Mouse (Mus musculus) G1E (cell line): Measurements from ENCODE around the gene Ppp1r17. TPM values are rescaled to one million over a fixed set of nuclear protein-coding genes. Genes with fewer than 3 reads are reported as not detected.

ENCODE experiments used
- ATAC-seq: 2 replicates; pipeline ENCODE4 v1.8.0; 2016; ENCODE audit warnings: mild to moderate bottlenecking; ENCODE audit not compliant: insufficient number of reproducible peaks, poor library complexity, low FRiP score, severe bottlenecking; ENCODE audit errors: extremely low read depth
- DNase-seq: peaks from one replicate; pipeline ENCODE4 v3.0.0; 2012; ENCODE audit warnings: low spot score
- H3K27me3 ChIP-seq: 2 replicates; pipeline ENCODE4 v1.6.1; 2012; ENCODE audit warnings: mild to moderate bottlenecking, low read length, inconsistent platforms; ENCODE audit not compliant: insufficient read depth
- H3K36me3 ChIP-seq: replicated peaks from 2 replicates; pipeline ENCODE3; 2012; ENCODE audit warnings: mild to moderate bottlenecking, inconsistent platforms
- H3K4me1 ChIP-seq: 2 replicates; pipeline ENCODE4 v1.6.1; 2012; ENCODE audit warnings: low read depth, low read length, inconsistent platforms, mixed read lengths; ENCODE audit not compliant: insufficient read depth
- H3K4me3 ChIP-seq: 2 replicates; pipeline ENCODE4 v1.5.1; 2012; ENCODE audit warnings: low read depth, mild to moderate bottlenecking, inconsistent platforms, low read length, moderate library complexity, mixed read lengths
- H3K9me3 ChIP-seq: replicated peaks from 2 replicates; pipeline ENCODE4 v1.6.1; 2012; ENCODE audit warnings: inconsistent platforms
- CTCF ChIP-seq: IDR thresholded peaks from 2 replicates; pipeline ENCODE4 v1.5.1; 2012; ENCODE audit warnings: low read depth, low read length, inconsistent platforms, mixed read lengths
- GATA1 ChIP-seq: IDR thresholded peaks from 2 replicates; pipeline ENCODE4 v1.6.1; 2012; ENCODE audit warnings: borderline replicate concordance, low read length, inconsistent platforms, mixed read lengths
- GATA2 ChIP-seq: IDR thresholded peaks from 2 replicates; pipeline ENCODE4 v1.6.1; 2012; ENCODE audit warnings: low read depth, low read length, inconsistent platforms, borderline replicate concordance
- POLR2AphosphoS5 ChIP-seq: IDR thresholded peaks from 2 replicates; pipeline ENCODE4 v1.6.1; 2012; ENCODE audit warnings: low read depth, low read length, inconsistent platforms; ENCODE audit not compliant: insufficient replicate concordance
- TAL1 ChIP-seq: conservative IDR thresholded peaks from 2 replicates; pipeline ENCODE4 v1.6.1; 2012; ENCODE audit warnings: low read depth, low read length, inconsistent platforms, mixed read lengths
- polyA plus RNA-seq: library from polyadenylated mRNA; stranded (reverse); fragments of >175 nt; gene quantifications from 2 replicates; pipeline ENCODE4 v1.2.3, GENCODE M21; 2012
- total RNA-seq, 2 experiments: library from RNA; stranded (forward) in 1 of 2; stranded (reverse) in 1 of 2; fragments of 200-1000 nt in 1 of 2; fragments of >200 nt in 1 of 2; fragmentation: Nextera tagmentation in 1 of 2; gene quantifications; 2 replicates each; pipeline ENCODE4 v1.2.3; 2014 to 2017

Ppp1r17 gene
- total RNA-seq (2014; fragmentation: Nextera tagmentation), result not detected in 2 replicates
- not detected in 2 replicates for total RNA-seq (2017)
- polyA plus RNA-seq, result not detected in 2 replicates

DNA sequence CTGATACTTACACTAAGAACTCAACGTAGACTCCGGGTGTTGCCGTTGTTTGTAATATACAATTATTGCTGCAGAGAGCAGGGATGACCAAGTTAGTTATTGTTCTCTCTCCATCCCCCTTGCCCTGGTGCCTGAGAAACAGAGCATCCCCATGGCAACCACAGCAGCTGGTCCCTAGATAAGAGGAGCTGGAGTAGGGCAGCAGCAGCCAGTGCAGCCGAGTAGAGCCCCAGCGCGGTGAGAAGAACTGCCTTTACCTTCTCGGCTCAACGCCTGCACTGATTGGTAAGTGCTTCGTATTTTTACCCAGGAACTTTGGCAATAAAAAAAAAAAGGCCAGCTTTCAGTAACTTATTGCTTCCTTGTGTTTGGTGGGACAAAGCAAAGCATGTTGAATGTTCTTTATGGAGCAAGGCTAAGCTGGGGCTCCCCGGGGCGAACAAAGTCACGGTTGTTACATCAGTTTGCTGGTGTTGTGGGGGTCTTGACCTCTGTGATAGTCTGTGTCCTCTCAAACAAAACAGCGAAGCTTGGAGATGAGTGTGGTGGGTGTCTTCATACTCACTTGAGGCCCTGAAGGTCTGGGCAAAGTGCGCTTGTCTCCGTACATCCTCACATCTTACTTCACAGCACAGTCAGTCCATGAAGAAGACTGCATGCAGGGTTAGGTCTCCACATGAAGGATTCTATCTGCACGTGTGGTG lies at the start of gene Ppp1r17:
Gene Ppp1r17 (plus strand): TSS at position 207 of the 704 bp plus-strand sequence.
- Histone ChIP-seq H3K4me1 (no peaks in the 10 kb centered on the region), H3K9me3 (no peaks in the 10 kb centered on the region), H3K4me3 (no peak within 1 kb of the TSS), H3K36me3 (no peaks in the 10 kb centered on the region), H3K27me3 (no peaks in the 10 kb centered on the region)
- DNase-seq (no peak), ATAC-seq (no peak)
- TF ChIP-seq GATA2 (no peak), GATA1 (no peak), POLR2AphosphoS5 (no peak), CTCF (no peak), TAL1 (no peak)

DNA sequence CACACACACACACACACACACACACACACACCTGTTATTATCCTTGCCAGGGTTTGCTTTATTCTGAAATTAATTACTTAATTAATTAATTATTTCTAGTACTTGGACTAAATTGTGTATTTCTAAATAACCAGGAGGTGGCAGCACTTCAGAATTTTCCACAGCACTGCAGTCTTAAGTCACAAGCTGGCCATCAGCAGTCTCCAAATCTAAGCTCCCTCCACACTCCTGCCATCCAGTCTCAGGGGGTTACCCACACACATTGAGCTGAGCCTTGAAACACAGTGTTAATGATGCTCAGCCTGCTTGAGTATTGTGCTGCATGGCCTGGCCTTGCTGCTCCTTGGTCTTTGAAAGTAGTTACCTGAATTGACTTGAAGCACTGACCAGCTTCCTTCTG lies 44.3 kb upstream of the Ppp1r17 start:
- no peak for TF ChIP-seq POLR2AphosphoS5
- no peak for TF ChIP-seq GATA1
- no peak for TF ChIP-seq CTCF
- no peak for TF ChIP-seq GATA2
- no peak for TF ChIP-seq TAL1
- Histone ChIP-seq H3K9me3 (no peaks in the 10 kb centered on the region), H3K4me1 (no peaks in the 10 kb centered on the region), H3K36me3 (no peaks in the 10 kb centered on the region), H3K27me3 (no peaks in the 10 kb centered on the region), H3K4me3 (no peak overlapping the region)
- ATAC-seq (no peak), DNase-seq (no peak)

DNA sequence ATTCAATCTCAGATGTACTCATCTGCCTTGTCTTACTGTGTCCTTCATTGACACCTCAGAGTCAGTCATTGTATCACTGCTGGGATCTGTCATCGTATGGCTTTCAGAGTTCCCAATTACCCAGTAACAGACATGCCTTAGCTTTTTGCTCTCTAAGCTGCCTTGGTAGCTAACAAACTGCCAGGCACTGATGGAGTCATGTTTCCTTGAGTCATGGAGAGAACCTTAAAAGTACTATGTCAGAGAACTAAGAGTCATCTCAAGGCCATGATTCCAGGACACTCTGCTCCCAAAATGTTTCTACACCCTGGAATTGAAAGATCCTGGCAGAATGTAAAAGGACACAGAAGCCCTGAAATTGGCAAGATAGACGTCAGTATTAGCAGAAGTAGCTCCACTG lies 37.5 kb upstream of the Ppp1r17 start:
- TF ChIP-seq TAL1 (no peak), GATA2 (no peak), POLR2AphosphoS5 (no peak), CTCF (no peak), GATA1 (no peak)
- Histone ChIP-seq H3K36me3 (no peaks in the 10 kb centered on the region), H3K27me3 (no peaks in the 10 kb centered on the region), H3K4me3 (no peak overlapping the region), H3K4me1 (no peaks in the 10 kb centered on the region), H3K9me3 (no peaks in the 10 kb centered on the region)
- ATAC-seq (no peak), DNase-seq (no peak)

DNA sequence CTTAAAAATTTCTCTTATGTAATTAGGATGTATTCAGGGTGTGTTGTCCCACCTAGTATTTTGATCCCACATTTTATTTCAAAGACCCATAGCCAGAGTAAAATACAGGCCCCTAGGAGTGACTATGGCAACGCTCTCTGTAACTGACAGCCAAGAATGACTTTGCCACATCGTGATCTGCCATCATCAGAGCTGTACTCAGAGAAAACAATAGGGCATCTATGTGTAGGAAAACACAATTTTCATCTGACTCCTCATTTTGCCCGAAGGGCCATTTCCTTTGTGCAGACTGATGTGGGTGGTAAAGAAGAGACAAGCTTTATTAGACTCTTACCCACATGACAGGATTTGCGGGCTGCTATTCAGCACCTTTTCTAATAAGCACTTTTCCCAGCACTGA lies 8.6 kb upstream of the Ppp1r17 start:
- Histone ChIP-seq H3K4me3 (no peak overlapping the region), H3K9me3 (no peaks in the 10 kb centered on the region), H3K4me1 (no peaks in the 10 kb centered on the region), H3K36me3 (no peaks in the 10 kb centered on the region), H3K27me3 (no peaks in the 10 kb centered on the region)
- DNase-seq (no peak), ATAC-seq (no peak)
- TF ChIP-seq CTCF, result no peak
- TF ChIP-seq TAL1, result no peak

DNA sequence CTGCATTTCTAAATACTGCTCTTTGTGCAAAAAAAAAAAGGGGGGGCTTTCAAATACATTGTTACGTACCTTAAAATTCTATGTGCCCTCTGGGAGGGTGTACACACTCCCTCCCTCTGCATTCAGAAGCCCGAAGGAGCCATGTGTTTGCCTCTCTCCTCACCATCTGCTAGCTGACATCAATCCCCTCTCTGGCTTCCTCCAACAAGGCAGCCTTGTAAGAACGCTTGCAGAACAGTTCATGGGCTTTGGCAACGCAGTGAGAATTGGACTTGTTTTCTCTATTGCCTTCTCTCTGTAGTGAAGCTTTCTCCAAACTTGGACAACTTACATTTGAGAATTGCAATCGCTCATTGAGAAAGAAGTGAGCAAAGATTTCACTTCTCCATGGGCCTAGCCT lies 4.9 kb upstream of the Ppp1r17 start:
- DNase-seq (no peak), ATAC-seq (no peak)
- Histone ChIP-seq H3K27me3 (no peaks in the 10 kb centered on the region), H3K4me1 (no peaks in the 10 kb centered on the region), H3K36me3 (no peaks in the 10 kb centered on the region), H3K4me3 (no peak overlapping the region), H3K9me3 (no peaks in the 10 kb centered on the region)
- TF ChIP-seq GATA2 (no peak), POLR2AphosphoS5 (no peak), GATA1 (no peak), CTCF (no peak), TAL1 (no peak)

DNA sequence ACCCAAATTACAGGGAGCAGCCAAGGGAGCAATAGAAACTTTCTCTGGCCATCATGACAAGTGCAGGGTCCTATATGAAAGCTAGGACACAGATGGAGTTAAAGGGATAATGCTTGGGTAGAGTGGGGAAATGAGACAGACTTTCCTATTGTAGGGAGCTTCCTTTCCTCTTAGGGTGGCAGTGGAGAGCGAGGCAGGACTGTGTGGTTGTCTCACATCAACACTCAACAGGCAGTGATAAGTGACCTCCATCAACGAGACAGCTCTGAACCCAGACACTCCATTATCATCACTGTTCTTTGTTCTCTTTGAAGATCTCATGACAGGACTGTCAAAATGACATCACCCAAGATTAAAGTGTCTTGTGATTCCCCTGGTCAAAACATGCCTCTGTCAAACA lies 2.3 kb downstream of the Ppp1r17 start:
- DNase-seq, result no peak
- Histone ChIP-seq H3K27me3 (no peaks in the 10 kb centered on the region), H3K4me3 (no peak overlapping the region), H3K4me1 (no peaks in the 10 kb centered on the region), H3K36me3 (no peaks in the 10 kb centered on the region), H3K9me3 (no peaks in the 10 kb centered on the region)
- TF ChIP-seq CTCF (no peak), POLR2AphosphoS5 (no peak), TAL1 (no peak), GATA1 (no peak), GATA2 (no peak)
- no peak for ATAC-seq
